Mouse (Mus musculus): Measurements from ENCODE around the gene Mapk8ip3.

Gene Mapk8ip3

GRCm38 (mm10) chr17:24902124-24902523 lies 34.7 kb downstream of the Mapk8ip3 start:
- DNase-seq (ENCODE audit: low spot score in 2 of 2) = no peak

GRCm38 (mm10) chr17:24900014-24900413 lies 36.8 kb downstream of the Mapk8ip3 start:
- DNase-seq (ENCODE audit: low spot score in 2 of 2) = no peak

GRCm38 (mm10) chr17:24899153-24899552 lies 37.6 kb downstream of the Mapk8ip3 start:
- DNase-seq (ENCODE audit: low spot score in 2 of 2) = no peak

- DNase-seq (ENCODE audit: low spot score in 2 of 2) = no peak
These were observed 38.5 kb downstream of the Mapk8ip3 start for GRCm38 (mm10) chr17:24898041-24898854.

GRCm38 (mm10) chr17:24897600-24897999 lies 39.2 kb downstream of the Mapk8ip3 start:
- DNase-seq (ENCODE audit: low spot score in 2 of 2) = no peak

- no peak for DNase-seq (ENCODE audit: low spot score in 2 of 2)
These were observed 39.8 kb downstream of the Mapk8ip3 start for GRCm38 (mm10) chr17:24896993-24897269.

- DNase-seq (ENCODE audit: low spot score in 2 of 2) = peak in 1 of 2 experiments; percentile 64
These were observed 40.4 kb downstream of the Mapk8ip3 start, which contains the start of gene Nme3 for GRCm38 (mm10) chr17:24896241-24896992. Gene Nme3 (plus strand): TSS chr17:24896500.

- DNase-seq (ENCODE audit: low spot score in 2 of 2) = no peak
These were observed 41.1 kb downstream of the Mapk8ip3 start for GRCm38 (mm10) chr17:24895571-24896240.

GRCm38 (mm10) chr17:24894995-24895547 lies 41.7 kb downstream of the Mapk8ip3 start, which contains the start of the genes Eme2 and Mrps34:
Gene Eme2 (minus strand): TSS chr17:24895087.
Gene Mrps34 (plus strand): TSS chr17:24895116.
- DNase-seq (ENCODE audit: low spot score in 2 of 2) = peak; percentile 76 to 79

GRCm38 (mm10) chr17:24894061-24894994 lies 42.4 kb downstream of the Mapk8ip3 start:
- no peak for DNase-seq (ENCODE audit: low spot score in 2 of 2)

- DNase-seq (ENCODE audit: low spot score in 2 of 2) = no peak
These were observed 43.5 kb downstream of the Mapk8ip3 start for GRCm38 (mm10) chr17:24893276-24893675.

- DNase-seq (ENCODE audit: low spot score in 2 of 2) = no peak
These were observed 44.0 kb downstream of the Mapk8ip3 start for GRCm38 (mm10) chr17:24892785-24893184.

- no peak for DNase-seq (ENCODE audit: low spot score in 2 of 2)
These were observed 45.5 kb downstream of the Mapk8ip3 start for GRCm38 (mm10) chr17:24891321-24891720.

- no peak for DNase-seq (ENCODE audit: low spot score in 2 of 2)
These were observed 46.4 kb downstream of the Mapk8ip3 start for GRCm38 (mm10) chr17:24890151-24891092.

- no peak for DNase-seq (ENCODE audit: low spot score in 2 of 2)
These were observed 47.9 kb downstream of the Mapk8ip3 start for GRCm38 (mm10) chr17:24888862-24889261.

- DNase-seq (ENCODE audit: low spot score in 2 of 2) = no peak
These were observed 49.3 kb downstream of the Mapk8ip3 start for GRCm38 (mm10) chr17:24887291-24888080.

GRCm38 (mm10) chr17:24886932-24887271 lies 49.9 kb downstream of the Mapk8ip3 start:
- DNase-seq (ENCODE audit: low spot score in 2 of 2) = no peak

GRCm38 (mm10) chr17:24886134-24886931 lies 50.4 kb downstream of the Mapk8ip3 start, which contains the start of the genes Nubp2 and Spsb3:
Gene Nubp2 (minus strand): TSS chr17:24886349.
Gene Spsb3 (plus strand): TSS chr17:24886643.
- peak; percentile 94 to 99 for DNase-seq (ENCODE audit: low spot score in 2 of 2)

Measured in frontal cortex, postnatal 14 days (tissue).